Mouse (Mus musculus) liver, embryonic 14.5 days (tissue): ENCODE measurements around the gene Rapgef6. TPM values are rescaled to one million over a fixed set of nuclear protein-coding genes. Genes with fewer than 3 reads are reported as not detected.

Source experiments
- ATAC-seq: fragments of 200-750 bp; cut with Nextera tagmentation; 2 replicates; pipeline ENCODE4 v1.8.0; 2017; ENCODE audit warnings: moderate number of reproducible peaks, mild to moderate bottlenecking, moderate library complexity; ENCODE audit not compliant: insufficient read depth
- DNase-seq, 3 experiments: peaks; one replicate each; pipeline ENCODE4 v3.0.0-alpha.2; 2012 to 2013; ENCODE audit warnings: low read depth in 3 of 3, low spot score in 3 of 3
- H3K27ac ChIP-seq: fragments of 300-500 bp; sonication (generic); 2 replicates; pipeline ENCODE4 v1.5.1; 2014; ENCODE audit warnings: moderate library complexity, mild to moderate bottlenecking, control low read depth, inconsistent platforms
- H3K27me3 ChIP-seq: fragments of 300-500 bp; sonication (generic); 2 replicates; pipeline ENCODE4 v1.6.1; 2014; ENCODE audit warnings: mild to moderate bottlenecking, low read length, moderate library complexity; ENCODE audit not compliant: control insufficient read depth, insufficient read depth
- H3K36me3 ChIP-seq: fragments of 300-500 bp; sonication (generic); replicated peaks from 2 replicates; pipeline ENCODE4 v1.6.1; 2014; ENCODE audit warnings: low read depth; ENCODE audit not compliant: control insufficient read depth, insufficient read depth
- H3K4me1 ChIP-seq, 2 experiments: fragments of 200-500 bp in 1 of 2; fragments of 300-500 bp in 1 of 2; sonication (generic) in 1 of 2; replicated peaks; 2 replicates each; pipeline ENCODE4 v1.6.1; 2012 to 2014; ENCODE audit warnings: antibody characterized with exemption in 1 of 2, inconsistent platforms in 1 of 2, low read length in 1 of 2; ENCODE audit not compliant: control insufficient read depth in 2 of 2, insufficient read depth in 2 of 2
- H3K4me2 ChIP-seq: fragments of 300-500 bp; sonication (generic); 2 replicates; pipeline ENCODE4 v1.6.1; 2014; ENCODE audit warnings: low read depth, mild to moderate bottlenecking, control low read depth, moderate library complexity
- H3K4me3 ChIP-seq, 2 experiments: fragments of 200-500 bp in 1 of 2; fragments of 300-500 bp in 1 of 2; sonication (generic) in 1 of 2; 2 replicates each; pipeline ENCODE4 v1.5.1; 2012 to 2014; ENCODE audit warnings: low read depth in 2 of 2, low read length in 2 of 2, mild to moderate bottlenecking in 2 of 2, control low read depth in 1 of 2, inconsistent platforms in 1 of 2, moderate library complexity in 1 of 2; ENCODE audit not compliant: insufficient read depth in 1 of 2
- H3K9ac ChIP-seq: fragments of 300-500 bp; sonication (generic); replicated peaks from 2 replicates; pipeline ENCODE4 v1.6.1; 2014; ENCODE audit warnings: mild to moderate bottlenecking, control low read depth, moderate library complexity
- H3K9me3 ChIP-seq: fragments of 300-500 bp; sonication (generic); 2 replicates; pipeline ENCODE4 v1.6.1; 2016; ENCODE audit warnings: low read length, mixed read lengths; ENCODE audit not compliant: control insufficient read depth
- CTCF ChIP-seq: IDR thresholded peaks from 2 replicates; pipeline ENCODE4 v1.5.1; 2016; ENCODE audit warnings: antibody characterized with exemption, low read depth, control low read depth
- EP300 ChIP-seq: IDR thresholded peaks from 2 replicates; pipeline ENCODE4 v1.6.1; 2016; ENCODE audit warnings: antibody characterized with exemption, low read depth
- WGBS: fragments of 180-500 bp; shearing (Covaris S2); extraction: QIAGEN DNeasy Blood & Tissue Kit; methylation state at CpG from one replicate; pipeline ENCODE4 v1.1.7; 2014; ENCODE audit not compliant: insufficient replicate concordance; 5-methylcytosine and 5-hydroxymethylcytosine counted together
- polyA plus RNA-seq, 2 experiments: library from polyadenylated mRNA; depleted of rRNA in 1 of 2; stranded (reverse) in 1 of 2; unstranded in 1 of 2; fragments of >200 nt; fragmentation: Nextera tagmentation in 1 of 2; extraction: Ambion mirVana in 1 of 2; gene quantifications; 2 replicates each; pipeline versions ENCODE4 v1.2.1 to v1.2.3; 2012 to 2014

Rapgef6 gene
- polyA plus RNA-seq, 2 experiments = 6.9 to 15.7 TPM

DNA sequence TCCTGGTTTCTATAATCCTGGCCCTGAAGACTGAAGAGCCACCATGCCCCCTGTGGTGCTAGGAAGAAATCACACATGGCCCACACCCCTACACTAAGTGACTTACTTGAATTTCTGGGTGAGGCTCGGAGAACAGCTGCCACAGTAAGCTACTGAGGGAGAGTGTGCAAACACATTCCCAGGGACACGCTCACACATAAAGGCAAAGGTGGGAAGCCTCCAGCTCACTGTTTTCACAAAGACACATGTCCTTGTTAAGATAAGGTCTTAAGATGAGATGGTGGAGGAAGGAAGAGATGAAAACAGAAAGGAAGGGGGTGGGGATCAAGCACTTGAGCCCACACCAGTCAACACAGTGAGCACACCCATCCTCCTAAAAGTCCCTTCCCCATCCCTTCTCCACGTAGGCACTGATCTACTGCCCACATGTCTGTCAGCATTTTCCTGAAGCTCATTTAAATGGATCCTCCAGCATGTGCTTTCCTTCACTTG is 204.0 kb downstream of the Rapgef6 start:
- Histone ChIP-seq H3K27ac (no peak overlapping the region), H3K4me2 (no peak overlapping the region), H3K4me1 (peaks cover 0 to 9% of the 10 kb centered on the region in 2 experiments; a peak in 2 of 4 replicates), H3K27me3 (no peaks in the 10 kb centered on the region), H3K36me3 (no peaks in the 10 kb centered on the region), H3K9ac (no peak overlapping the region), H3K9me3 (no peaks in the 10 kb centered on the region), H3K4me3 (no peak overlapping the region)
- WGBS = 50% methylated on average over 3 of the region's 3 CpGs
- ATAC-seq (no peak), DNase-seq (no peak)
- TF ChIP-seq CTCF = no peak
- no peak for TF ChIP-seq EP300

- no peaks in the 10 kb centered on the region for H3K9me3 ChIP-seq
- no peak overlapping the region for H3K4me2 ChIP-seq
- no peak for ATAC-seq
- H3K27ac ChIP-seq = no peak overlapping the region
- no peak for DNase-seq
- no peak overlapping the region for H3K9ac ChIP-seq
- no peaks in the 10 kb centered on the region for H3K27me3 ChIP-seq
- no peaks in the 10 kb centered on the region for H3K36me3 ChIP-seq
- H3K4me3 ChIP-seq = no peak overlapping the region
- no peak for TF ChIP-seq EP300
- no peak for TF ChIP-seq CTCF
- WGBS = 36% methylated on average over 5 of the region's 5 CpGs
- H3K4me1 ChIP-seq = peaks cover 0 to 9% of the 10 kb centered on the region in 2 experiments; a peak in 2 of 4 replicates
Measured at GRCm38 (mm10) chr11:54727327-54727901, 204.8 kb downstream of the Rapgef6 start.

- no peaks in the 10 kb centered on the region for H3K27me3 ChIP-seq
- H3K27ac ChIP-seq = no peak overlapping the region
- H3K9me3 ChIP-seq = no peaks in the 10 kb centered on the region
- TF ChIP-seq CTCF (no peak), EP300 (no peak)
- no peak overlapping the region for H3K9ac ChIP-seq
- DNase-seq (no peak), ATAC-seq (no peak)
- 47% methylated on average over 2 of the region's 2 CpGs for WGBS
- peaks cover 0 to 9% of the 10 kb centered on the region in 2 experiments; a peak in 2 of 4 replicates for H3K4me1 ChIP-seq
- H3K36me3 ChIP-seq = no peaks in the 10 kb centered on the region
- no peak overlapping the region for H3K4me2 ChIP-seq
- H3K4me3 ChIP-seq = no peak overlapping the region
Measured at GRCm38 (mm10) chr11:54728371-54728770, 205.7 kb downstream of the Rapgef6 start.

GRCm38 (mm10) chr11:54729311-54729710 is 206.7 kb downstream of the Rapgef6 start:
- ATAC-seq (no peak), DNase-seq (no peak)
- H3K9me3 ChIP-seq = no peaks in the 10 kb centered on the region
- TF ChIP-seq EP300 (no peak), CTCF (no peak)
- H3K36me3 ChIP-seq = no peaks in the 10 kb centered on the region
- 62% methylated on average over 3 of the region's 3 CpGs for WGBS
- H3K9ac ChIP-seq = no peak overlapping the region
- no peak overlapping the region for H3K4me3 ChIP-seq
- peaks cover 0 to 9% of the 10 kb centered on the region in 2 experiments; a peak in 2 of 4 replicates for H3K4me1 ChIP-seq
- no peak overlapping the region for H3K4me2 ChIP-seq
- no peak overlapping the region for H3K27ac ChIP-seq
- no peaks in the 10 kb centered on the region for H3K27me3 ChIP-seq

DNA sequence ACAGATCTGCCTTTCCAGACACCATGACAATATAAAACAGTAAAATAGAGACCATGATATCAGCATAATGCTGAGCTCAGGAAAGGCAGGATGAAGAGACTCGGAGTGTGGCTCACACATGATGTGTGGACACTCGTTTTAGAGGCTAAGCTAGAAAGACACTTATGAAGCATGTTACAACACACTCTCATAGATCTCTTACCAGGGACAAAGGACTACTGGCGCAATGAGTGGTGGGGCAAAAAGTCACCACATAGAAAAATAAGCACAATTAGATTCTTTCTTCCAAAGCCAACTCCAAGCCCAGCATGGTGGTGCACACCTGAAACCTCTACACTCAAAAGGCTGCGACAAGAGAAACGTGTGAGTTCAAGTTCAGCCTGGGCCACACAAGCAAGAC is 208.3 kb downstream of the Rapgef6 start:
- WGBS = 68% methylated on average over 5 of the region's 5 CpGs
- ATAC-seq (no peak), DNase-seq (no peak)
- TF ChIP-seq EP300 (no peak), CTCF (no peak)
- Histone ChIP-seq H3K27me3 (no peaks in the 10 kb centered on the region), H3K27ac (no peak overlapping the region), H3K4me2 (no peak overlapping the region), H3K4me3 (no peak overlapping the region), H3K36me3 (no peaks in the 10 kb centered on the region), H3K9ac (no peak overlapping the region), H3K9me3 (no peaks in the 10 kb centered on the region), H3K4me1 (peaks cover 0 to 9% of the 10 kb centered on the region in 2 experiments; a peak in 2 of 4 replicates)
